Mouse (Mus musculus): Measurements from ENCODE around the gene Gm49391. TPM values are rescaled to one million over a fixed set of nuclear protein-coding genes. Genes with fewer than 3 reads are reported as not detected.
"Not testable (repeated sequence)": the region's sequence is repeated elsewhere in the genome, so short reads cannot be mapped to it uniquely, and the experiment has no call there.

Gene Gm49391
- polyA plus RNA-seq (2015; fragmentation: Nextera tagmentation; extraction: Ambion mirVana), result not detected in 2 replicates

DNA sequence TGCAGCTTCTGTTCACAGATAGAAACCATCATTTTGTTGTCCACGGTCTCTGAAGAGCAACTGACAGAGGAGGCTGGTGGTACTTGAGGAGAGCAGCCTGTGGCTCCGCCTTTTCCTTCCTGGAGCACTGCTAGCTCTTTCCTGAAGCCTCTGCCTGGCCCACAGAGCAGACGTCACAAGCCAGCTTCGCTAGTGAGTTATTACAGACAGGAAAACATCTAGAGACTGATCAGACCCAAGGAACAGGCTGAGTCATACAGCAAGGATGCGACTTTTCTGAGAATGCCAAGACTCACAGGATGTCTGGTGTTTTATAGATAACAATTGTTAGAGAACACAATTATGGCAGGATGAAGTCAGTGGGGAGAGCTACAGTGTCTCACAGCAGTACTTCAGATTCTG lies at the start of gene Gm49391, which contains the start of gene Ctla2a:
Gene Gm49391 (minus strand): TSS at position 72 of the 402 bp plus-strand sequence.
Gene Ctla2a (minus strand): TSS at position 126 of the 402 bp plus-strand sequence.
- no peak within 1 kb of the TSS for H3K4me2 ChIP-seq
- H3K9me3 ChIP-seq (replicated peaks), result peaks cover 21% of the 10 kb centered on the region
- no peaks in the 10 kb centered on the region for H3K4me1 ChIP-seq
- 65% methylated on average over 5 of the region's 5 CpGs for WGBS
- no peaks in the 10 kb centered on the region for H3K36me3 ChIP-seq (ENCODE audit: poor library complexity, severe bottlenecking)
- no peak within 1 kb of the TSS for H3K4me3 ChIP-seq
- H3K27me3 ChIP-seq, result no peaks in the 10 kb centered on the region
- H3K27ac ChIP-seq, result no peak within 1 kb of the TSS
- ATAC-seq, result no peak
- no peak within 1 kb of the TSS for H3K9ac ChIP-seq

DNA sequence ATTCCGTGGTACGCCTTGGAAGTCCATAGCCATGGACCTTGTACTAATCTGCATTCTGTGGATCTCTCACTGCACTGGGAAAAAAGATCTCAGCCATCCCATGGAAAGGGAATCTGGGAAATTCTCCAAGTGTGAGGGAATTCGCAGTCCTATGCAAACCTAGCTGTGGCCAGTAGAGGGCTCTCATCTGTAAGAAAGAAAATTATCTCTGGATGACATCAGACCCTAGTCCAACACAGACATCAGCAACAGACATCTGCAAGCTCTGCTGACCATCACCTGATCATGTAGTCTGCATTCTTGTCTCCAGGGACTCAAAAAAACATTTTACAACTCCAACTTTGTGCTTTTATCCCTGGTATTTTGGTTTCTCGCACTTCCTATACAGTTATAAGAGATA lies 35.9 kb upstream of the Gm49391 start:
- WGBS, result 72% methylated on average over 4 of the region's 4 CpGs
- not testable (repeated sequence) for H3K9ac ChIP-seq, ATAC-seq

DNA sequence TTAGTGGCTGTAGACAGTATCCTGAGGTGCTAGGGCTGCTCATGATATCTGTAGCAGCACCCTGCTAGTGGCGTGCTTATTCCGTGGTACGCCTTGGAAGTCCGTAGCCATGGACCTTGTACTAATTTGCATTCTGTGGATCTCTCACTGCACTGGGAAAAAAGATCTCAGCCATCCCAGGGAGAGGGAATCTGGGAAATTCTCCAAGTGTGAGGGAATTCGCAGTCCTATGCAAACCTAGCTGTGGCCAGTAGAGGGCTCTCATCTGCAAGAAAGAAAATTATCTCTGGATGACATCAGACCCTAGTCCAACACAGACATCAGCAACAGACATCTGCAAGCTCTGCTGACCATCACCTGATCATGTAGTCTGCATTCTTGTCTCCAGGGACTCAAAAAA lies 27.6 kb upstream of the Gm49391 start:
- not testable (repeated sequence) for H3K4me2 ChIP-seq; H3K9ac ChIP-seq; H3K4me3 ChIP-seq; H3K27ac ChIP-seq; H3K36me3 ChIP-seq (ENCODE audit: poor library complexity, severe bottlenecking); ATAC-seq; H3K27me3 ChIP-seq; H3K4me1 ChIP-seq
- WGBS, result 37% methylated on average over 5 of the region's 5 CpGs
- H3K9me3 ChIP-seq (replicated peaks), result peaks cover 26% of the 10 kb centered on the region

More for the DNA sequence above, 35.9 kb upstream of the Gm49391 start:
- not testable (repeated sequence) for H3K27me3 ChIP-seq; H3K36me3 ChIP-seq (ENCODE audit: poor library complexity, severe bottlenecking); H3K27ac ChIP-seq; H3K4me1 ChIP-seq; H3K9me3 ChIP-seq (replicated peaks); H3K4me3 ChIP-seq; H3K4me2 ChIP-seq

DNA sequence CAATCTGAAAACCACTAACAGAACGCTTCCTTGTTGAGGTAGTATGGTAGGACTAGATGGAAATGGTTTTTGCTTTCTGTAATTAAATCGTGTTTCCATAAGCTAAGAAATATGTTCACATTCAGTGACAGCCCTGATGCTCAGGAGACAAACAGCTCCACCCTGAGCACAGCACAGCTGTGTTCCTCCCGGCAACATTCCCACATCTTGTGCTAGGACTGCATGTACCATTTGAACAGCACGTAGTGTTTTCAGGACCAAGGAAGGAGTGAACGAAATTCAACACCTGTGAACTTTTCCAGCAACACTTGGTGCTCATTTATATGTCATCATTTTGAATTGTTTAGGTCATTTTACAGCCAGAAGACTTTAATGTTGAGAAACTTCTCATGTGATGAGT lies 25.3 kb upstream of the Gm49391 start:
- WGBS, result 71% methylated on average over 5 of the region's 5 CpGs
- Histone ChIP-seq H3K27me3 (no peaks in the 10 kb centered on the region), H3K4me2 (no peak overlapping the region), H3K36me3 (ENCODE audit: poor library complexity, severe bottlenecking) (no peaks in the 10 kb centered on the region), H3K27ac (no peak overlapping the region), H3K9me3 (replicated peaks) (peaks cover 31% of the 10 kb centered on the region), H3K9ac (no peak overlapping the region), H3K4me3 (no peak overlapping the region), H3K4me1 (no peaks in the 10 kb centered on the region)
- no peak for ATAC-seq

DNA sequence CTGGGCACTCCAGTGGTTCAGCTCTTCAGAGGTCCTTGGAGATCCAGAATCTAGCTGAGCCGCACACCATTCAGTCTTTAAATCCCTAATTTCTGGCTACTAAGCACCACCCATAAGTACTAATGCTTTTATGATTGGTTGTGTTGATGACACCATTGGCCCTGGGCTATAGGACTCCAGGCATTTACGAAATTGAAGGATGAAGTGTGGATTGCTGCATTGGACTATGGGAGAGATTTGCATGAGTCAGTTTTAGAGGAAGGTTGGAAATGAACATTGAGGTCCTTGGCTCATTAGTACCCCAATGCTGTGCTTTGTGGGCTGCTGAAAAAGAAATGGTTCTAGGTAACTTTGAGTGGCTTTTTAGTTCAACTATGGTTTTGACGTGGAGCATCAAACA lies 5.5 kb upstream of the Gm49391 start, which contains the start of gene Tpbpa:
Gene Tpbpa (minus strand): TSS at position 101 of the 400 bp plus-strand sequence.
- H3K4me2 ChIP-seq; ATAC-seq; H3K36me3 ChIP-seq (ENCODE audit: poor library complexity, severe bottlenecking); H3K27me3 ChIP-seq; H3K4me3 ChIP-seq; H3K27ac ChIP-seq; H3K4me1 ChIP-seq; H3K9ac ChIP-seq: not testable (repeated sequence)
- WGBS, result 81% methylated on average over 3 of the region's 3 CpGs
- peaks cover 14% of the 10 kb centered on the region for H3K9me3 ChIP-seq (replicated peaks)

DNA sequence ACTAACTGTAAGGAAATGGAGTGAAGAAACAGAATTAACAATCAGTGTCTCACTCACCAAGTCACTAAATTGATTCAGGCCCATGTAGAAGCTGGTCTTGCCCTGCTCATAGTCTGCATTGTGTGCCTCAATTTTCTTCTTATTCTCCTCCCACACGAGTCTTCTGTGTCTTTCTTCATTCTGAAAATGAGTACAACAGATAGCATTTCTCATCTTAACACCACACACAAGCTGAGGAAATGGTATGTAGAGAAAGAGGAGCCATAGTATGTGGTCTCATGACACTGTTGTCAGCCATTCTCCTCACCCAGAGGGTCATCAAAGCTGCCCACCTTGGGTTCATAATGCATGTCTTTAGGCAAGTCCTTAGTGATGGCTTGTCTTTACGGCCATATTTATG lies 881 bp downstream of the Gm49391 start, which contains the start of gene Gm49393:
Gene Gm49393 (minus strand): TSS at position 101 of the 400 bp plus-strand sequence.
- not testable (repeated sequence) for H3K27ac ChIP-seq; H3K4me2 ChIP-seq; H3K9ac ChIP-seq; H3K36me3 ChIP-seq (ENCODE audit: poor library complexity, severe bottlenecking); H3K27me3 ChIP-seq; H3K4me3 ChIP-seq; H3K4me1 ChIP-seq; ATAC-seq
- 80% methylated on average over 2 of the region's 2 CpGs for WGBS
- H3K9me3 ChIP-seq (replicated peaks), result peaks cover 17% of the 10 kb centered on the region

DNA sequence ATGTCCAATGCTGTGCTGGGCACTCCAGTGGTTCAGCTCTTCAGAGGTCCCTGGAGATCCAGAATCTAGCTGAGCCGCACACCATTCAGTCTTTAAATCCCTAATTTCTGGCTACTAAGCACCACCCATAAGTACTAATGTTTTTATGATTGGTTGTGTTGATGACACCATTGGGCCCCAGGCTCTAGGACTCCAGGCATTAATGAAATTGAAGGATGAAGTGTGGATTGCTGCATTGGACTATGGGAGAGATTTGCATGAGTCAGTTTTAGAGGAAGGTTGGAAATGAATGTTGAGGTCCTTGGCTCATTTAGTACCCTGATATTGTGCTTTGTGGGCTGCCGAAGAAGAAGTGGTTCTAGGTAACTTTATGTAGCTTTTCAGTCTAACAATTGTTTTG lies 31.6 kb downstream of the Gm49391 start, which contains the start of gene Tpbpb:
Gene Tpbpb (minus strand): TSS at position 101 of the 400 bp plus-strand sequence.
- ATAC-seq; H3K27me3 ChIP-seq; H3K4me3 ChIP-seq; H3K9ac ChIP-seq; H3K27ac ChIP-seq; H3K4me2 ChIP-seq; H3K4me1 ChIP-seq; H3K36me3 ChIP-seq (ENCODE audit: poor library complexity, severe bottlenecking): not testable (repeated sequence)
- H3K9me3 ChIP-seq (replicated peaks), result peaks cover 23% of the 10 kb centered on the region
- 93% methylated on average over 2 of the region's 2 CpGs for whole genome bisulfite sequencing

DNA sequence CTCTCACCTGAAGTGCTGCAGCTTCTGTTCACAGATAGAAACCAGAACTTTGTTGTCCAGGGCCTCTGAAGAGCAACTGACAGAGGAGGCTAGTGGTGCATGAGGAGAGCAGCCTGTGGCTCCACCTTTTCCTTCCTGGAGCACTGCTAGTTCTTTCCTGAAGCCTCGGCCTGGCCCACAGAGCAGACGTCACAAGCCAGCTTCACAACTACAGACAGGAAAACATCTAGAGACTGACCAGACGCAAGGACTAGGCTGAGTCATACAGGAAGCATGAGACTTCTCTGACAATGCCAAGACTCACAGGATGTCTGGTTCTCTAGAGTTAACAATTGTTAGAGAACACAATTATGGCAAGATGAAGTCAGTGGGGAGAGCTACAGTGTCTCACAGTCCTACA lies 39.0 kb downstream of the Gm49391 start, which contains the start of gene Ctla2b:
Gene Ctla2b (minus strand): TSS at position 120 of the 400 bp plus-strand sequence.
- Histone ChIP-seq H3K27ac (no peak within 1 kb of the TSS), H3K4me1 (no peaks in the 10 kb centered on the region), H3K27me3 (no peaks in the 10 kb centered on the region), H3K4me3 (no peak within 1 kb of the TSS), H3K9ac (no peak within 1 kb of the TSS), H3K9me3 (replicated peaks) (peaks cover 9% of the 10 kb centered on the region), H3K36me3 (ENCODE audit: poor library complexity, severe bottlenecking) (no peaks in the 10 kb centered on the region), H3K4me2 (no peak within 1 kb of the TSS)
- no peak for ATAC-seq
- 87% methylated on average over 3 of the region's 3 CpGs for WGBS

DNA sequence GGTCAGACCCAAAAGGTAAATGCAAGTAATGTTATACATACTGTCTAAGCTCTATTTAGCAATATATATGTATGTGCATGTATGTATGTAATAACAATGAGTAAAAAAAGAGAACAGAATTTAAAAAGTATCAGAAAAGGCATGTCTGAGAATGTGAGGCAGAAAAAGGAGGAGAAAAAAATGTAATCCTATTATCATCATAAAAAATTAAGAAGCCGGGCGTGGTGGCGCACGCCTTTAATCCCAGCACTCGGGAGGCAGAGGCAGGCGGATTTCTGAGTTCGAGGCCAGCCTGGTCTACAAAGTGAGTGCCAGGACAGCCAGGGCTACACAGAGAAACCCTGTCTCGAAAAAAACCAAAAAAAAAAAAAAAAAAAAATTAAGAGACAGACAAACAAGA lies 39.6 kb downstream of the Gm49391 start, which contains the start of gene Gm49392:
Gene Gm49392 (minus strand): TSS at position 101 of the 400 bp plus-strand sequence.
- not testable (repeated sequence) for H3K27me3 ChIP-seq; H3K4me3 ChIP-seq; H3K4me2 ChIP-seq; H3K36me3 ChIP-seq (ENCODE audit: poor library complexity, severe bottlenecking); ATAC-seq; H3K4me1 ChIP-seq; H3K9ac ChIP-seq; H3K27ac ChIP-seq; H3K9me3 ChIP-seq (replicated peaks)
- WGBS, result 94% methylated on average over 7 of the region's 8 CpGs

DNA sequence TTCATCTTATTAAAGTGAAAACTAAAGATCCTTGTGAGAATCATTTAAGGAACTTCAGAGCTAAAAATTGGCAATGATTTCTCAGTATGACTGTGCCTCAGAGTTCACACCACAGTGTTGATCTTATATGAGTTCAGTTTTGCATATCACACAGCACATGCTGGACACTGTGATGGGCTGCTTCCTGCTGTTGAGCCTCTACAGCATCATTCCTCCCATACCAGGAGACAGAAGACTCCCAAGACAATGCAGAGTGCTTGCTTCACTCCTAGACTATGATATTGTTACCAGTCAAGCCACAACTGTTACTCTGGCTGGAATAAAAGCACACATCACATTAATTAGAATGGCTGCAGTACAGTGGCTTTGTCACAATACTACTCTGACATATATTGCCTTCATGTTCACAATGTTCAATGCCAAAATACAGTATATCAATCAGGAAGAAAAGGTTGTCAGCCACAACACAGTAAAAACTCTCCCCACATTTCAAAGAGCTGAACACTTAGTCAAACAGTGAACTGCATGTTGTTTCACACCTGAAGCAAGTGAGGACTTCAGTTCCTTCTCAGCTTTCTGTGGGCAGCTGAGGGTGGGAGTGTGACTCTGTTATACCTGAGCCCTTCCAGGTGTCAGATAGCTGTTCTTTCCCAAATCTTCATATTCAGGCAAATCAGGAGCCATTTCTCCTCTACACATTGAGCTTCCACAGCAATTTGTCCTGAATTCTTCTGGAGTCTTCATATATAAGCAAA lies 40.8 kb downstream of the Gm49391 start:
- H3K9ac ChIP-seq, result no peak overlapping the region
- no peaks in the 10 kb centered on the region for H3K4me1 ChIP-seq
- H3K4me3 ChIP-seq, result no peak overlapping the region
- no peak overlapping the region for H3K4me2 ChIP-seq
- no peaks in the 10 kb centered on the region for H3K27me3 ChIP-seq
- H3K27ac ChIP-seq, result no peak overlapping the region
- H3K9me3 ChIP-seq (replicated peaks), result peaks cover 3% of the 10 kb centered on the region
- no peak for ATAC-seq
- H3K36me3 ChIP-seq (ENCODE audit: poor library complexity, severe bottlenecking), result no peaks in the 10 kb centered on the region

DNA sequence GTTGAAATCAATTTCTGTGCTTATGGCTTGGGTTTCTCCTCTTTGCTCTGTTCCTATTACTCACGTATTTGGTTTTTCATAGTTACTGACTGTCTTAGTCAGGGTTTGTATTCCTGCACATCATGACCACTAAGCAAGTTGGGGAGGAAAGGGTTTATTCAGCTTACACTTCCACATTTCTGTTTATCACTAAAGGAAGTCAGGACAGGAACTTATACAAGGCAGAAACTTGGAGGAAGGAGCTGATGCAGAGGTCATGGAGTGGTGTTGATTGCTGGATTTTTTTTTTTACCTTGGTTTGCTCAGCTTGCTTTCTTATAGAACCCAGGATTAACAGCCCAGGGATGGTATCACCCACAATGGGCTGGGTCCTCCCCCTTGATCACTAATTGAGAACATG lies 44.1 kb downstream of the Gm49391 start:
- no peak for ATAC-seq
- WGBS, result 92% methylated on average over 1 of the region's 1 CpGs

DNA sequence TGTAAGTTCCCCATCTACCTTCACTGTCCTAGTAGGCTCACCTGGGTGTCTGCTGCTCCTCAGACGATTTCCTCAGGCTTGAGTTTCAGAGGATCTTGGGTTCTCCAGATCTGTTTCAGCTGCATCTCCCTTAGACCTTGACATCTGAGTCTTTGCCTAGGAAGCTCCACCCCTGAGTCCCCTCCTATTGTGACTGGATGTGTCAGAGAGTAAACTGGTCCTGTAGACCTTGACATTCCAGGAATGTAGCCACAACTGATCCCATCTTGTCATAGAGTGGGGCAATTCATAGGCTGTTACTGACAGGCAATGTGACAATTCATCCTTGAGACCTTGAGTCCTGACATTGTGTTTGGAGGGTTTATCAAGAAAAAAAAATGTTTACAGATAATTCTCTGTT lies 72.1 kb downstream of the Gm49391 start, which contains the start of gene 4930486L24Rik:
Gene 4930486L24Rik (minus strand): TSS at position 195 of the 400 bp plus-strand sequence.
- no peaks in the 10 kb centered on the region for H3K9me3 ChIP-seq (replicated peaks)
- no peak within 1 kb of the TSS for H3K27ac ChIP-seq
- H3K4me1 ChIP-seq, result no peaks in the 10 kb centered on the region
- H3K4me2 ChIP-seq, result no peak within 1 kb of the TSS
- no peak for ATAC-seq
- no peaks in the 10 kb centered on the region for H3K27me3 ChIP-seq
- WGBS, result 78% methylated on average over 1 of the region's 1 CpGs
- H3K36me3 ChIP-seq (ENCODE audit: poor library complexity, severe bottlenecking), result no peaks in the 10 kb centered on the region
- no peak within 1 kb of the TSS for H3K4me3 ChIP-seq
- no peak within 1 kb of the TSS for H3K9ac ChIP-seq

More for the DNA sequence above, 44.1 kb downstream of the Gm49391 start:
- H3K36me3 ChIP-seq (ENCODE audit: poor library complexity, severe bottlenecking), result no peaks in the 10 kb centered on the region
- H3K4me3 ChIP-seq, result no peak overlapping the region
- H3K4me1 ChIP-seq, result no peaks in the 10 kb centered on the region
- no peak overlapping the region for H3K27ac ChIP-seq
- no peaks in the 10 kb centered on the region for H3K27me3 ChIP-seq
- H3K9me3 ChIP-seq (replicated peaks), result peaks cover 3% of the 10 kb centered on the region
- H3K4me2 ChIP-seq, result no peak overlapping the region
- no peak overlapping the region for H3K9ac ChIP-seq
